Mouse (Mus musculus) left cerebral cortex, postnatal 25 days (tissue): ENCODE measurements at regions not wholly inside any gene's neighbourhood (a gene's known extent, or its start where the extent isn't known, plus 50 kb on each side); places are given as distances from the start of the nearest gene placed in this dataset.

Source experiments
- DNase-seq, 2 experiments: peaks; one replicate each; pipeline ENCODE4 v3.0.0; 2022; ENCODE audit warnings: low spot score in 2 of 2, mixed read lengths in 1 of 2
- intact Hi-C: fragments of 180-260 bp; cut with DNase I; formaldehyde crosslinking; loops from one replicate; pipeline ENCODE4 v1.15.1; 2025

- DNase-seq: no peak
- intact Hi-C loops: no loop called here
Observed at GRCm38 (mm10) chr12:27552809-27553208, 210.4 kb upstream of the Sox11 start.

DNA sequence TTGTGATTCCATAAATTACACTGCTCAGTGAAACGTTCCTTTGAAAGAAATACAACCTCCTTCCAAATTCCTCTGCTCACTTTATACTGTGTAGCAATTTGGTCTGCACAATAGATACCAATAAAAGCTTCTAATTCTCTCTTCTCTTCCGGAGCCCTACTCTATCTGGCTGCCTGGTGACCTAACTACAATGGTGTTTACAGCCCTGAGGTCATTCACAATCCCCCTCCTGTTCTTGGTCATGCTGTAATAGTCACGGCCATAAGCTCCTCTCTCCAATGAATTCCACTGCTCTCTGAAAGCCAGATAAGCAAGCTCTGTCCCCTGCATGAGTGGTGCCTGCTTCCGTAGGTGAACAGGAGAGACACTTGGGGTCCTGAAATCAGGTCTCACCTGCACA is 195.8 kb upstream of the Sox11 start:
- DNase-seq: no peak
- intact Hi-C loops: no loop called here

DNA sequence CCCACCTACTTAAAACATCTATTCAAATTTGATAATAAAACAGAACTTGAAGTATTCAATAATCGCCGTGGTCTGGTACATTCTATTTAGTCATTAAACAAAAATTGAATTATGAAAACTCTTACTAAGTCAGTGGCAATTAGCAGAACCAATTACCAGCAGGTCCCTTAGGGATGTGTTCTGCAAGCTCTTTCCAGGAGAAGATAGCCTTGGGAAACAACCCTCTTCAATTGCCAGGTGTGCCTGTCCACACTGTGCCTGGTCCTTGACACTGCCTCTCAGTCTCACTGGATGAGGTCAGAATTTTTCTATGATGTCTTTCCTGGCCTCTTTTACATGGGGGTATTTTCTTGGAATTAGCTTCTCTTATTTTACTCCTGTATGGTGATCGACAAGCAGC is 195.1 kb upstream of the Sox11 start:
- no peak for DNase-seq
- intact Hi-C loops: no loop called here

- peak; percentile 2 to 19 for DNase-seq
- intact Hi-C loops: no loop called here
Observed at GRCm38 (mm10) chr12:27537017-27537416, 194.6 kb upstream of the Sox11 start.

- DNase-seq: no peak
- intact Hi-C loops: no loop called here
Observed at GRCm38 (mm10) chr12:27525604-27526003, 183.2 kb upstream of the Sox11 start.

- DNase-seq: no peak
- intact Hi-C loops: no loop called here
Observed at GRCm38 (mm10) chr12:27513253-27513652, 170.9 kb upstream of the Sox11 start.

GRCm38 (mm10) chr12:27508226-27508560 is 165.8 kb upstream of the Sox11 start:
- no peak for DNase-seq
- intact Hi-C loops: no loop called here

DNA sequence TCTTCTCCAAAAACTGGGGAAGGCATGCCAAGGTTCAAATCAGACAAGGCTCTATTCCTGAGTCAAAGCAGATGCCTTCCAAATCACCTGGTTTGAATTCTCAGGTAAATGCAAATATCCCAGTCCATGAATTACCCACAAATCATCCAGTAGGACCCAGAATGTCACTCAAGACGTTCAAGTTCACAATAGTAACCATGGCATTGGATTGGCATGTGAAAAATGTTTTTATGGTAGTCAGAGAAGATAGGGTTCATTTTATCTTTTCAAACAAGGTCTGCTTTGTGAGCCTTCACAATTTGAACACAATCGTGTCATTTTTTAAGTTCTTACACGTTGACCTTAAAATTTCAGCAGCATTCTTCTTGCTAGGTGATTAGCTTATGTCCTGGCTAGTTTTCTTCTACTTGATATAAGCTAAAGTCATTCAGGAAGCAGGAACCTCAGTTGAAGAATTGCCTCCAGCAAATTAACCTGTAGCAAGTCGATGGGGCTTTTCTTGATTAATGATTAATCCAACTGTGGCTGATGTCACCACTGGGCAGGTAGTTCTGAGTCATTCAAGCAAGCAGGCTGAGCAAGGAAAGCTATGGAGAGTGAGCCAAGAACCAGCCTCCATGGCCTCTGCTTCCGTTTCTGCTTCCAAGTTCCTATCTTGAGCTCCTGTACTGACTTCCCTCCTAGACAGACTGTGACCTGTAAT is 165.3 kb upstream of the Sox11 start:
- intact Hi-C loops: no loop called here
- DNase-seq: no peak

DNA sequence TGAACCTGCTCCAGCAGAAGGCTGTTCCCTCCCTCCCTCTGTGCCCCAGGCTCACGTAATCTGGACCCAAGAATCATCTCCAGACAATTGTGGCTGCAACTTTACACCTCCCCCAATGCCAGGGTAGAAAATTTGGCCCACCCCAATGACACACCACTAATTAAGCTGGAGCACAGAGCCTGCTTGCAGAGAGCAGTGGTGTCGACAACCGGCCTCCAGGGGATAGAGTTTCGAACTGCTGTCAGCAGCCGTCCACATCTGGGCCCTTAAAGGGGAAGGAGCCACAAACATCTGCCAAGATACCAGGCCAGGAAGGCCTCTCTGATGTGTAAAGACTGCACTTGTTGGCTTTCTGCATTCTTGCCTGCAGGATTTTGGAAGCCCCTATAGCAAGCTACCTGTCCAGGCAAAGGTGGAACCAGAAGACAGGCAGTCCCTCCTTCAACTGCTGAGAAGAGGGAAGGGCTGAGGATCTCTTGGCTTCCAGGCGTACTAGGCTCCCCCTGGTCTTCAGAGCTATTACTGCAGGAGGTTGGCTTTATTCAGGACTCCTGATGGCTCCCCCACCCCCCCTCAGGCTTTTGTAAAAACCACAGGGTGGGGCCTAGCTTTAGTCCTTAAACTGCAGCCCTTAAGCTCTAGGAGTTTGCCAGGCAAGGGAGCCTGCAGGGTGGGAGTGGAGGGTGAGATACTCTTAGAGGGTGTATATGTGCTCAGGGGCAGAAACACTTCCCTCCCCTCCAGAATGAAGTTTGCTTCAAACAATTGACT is 160.5 kb upstream of the Sox11 start:
- DNase-seq: no peak
- intact Hi-C loops: no loop called here

- intact Hi-C loops: no loop called here
- DNase-seq: no peak
Observed at GRCm38 (mm10) chr12:27500516-27500915, 158.1 kb upstream of the Sox11 start.

GRCm38 (mm10) chr12:27499276-27499675 is 156.9 kb upstream of the Sox11 start:
- intact Hi-C loops: no loop called here
- DNase-seq: no peak

- intact Hi-C loops: no loop called here
- no peak for DNase-seq
Observed at GRCm38 (mm10) chr12:27496826-27497557, 154.6 kb upstream of the Sox11 start.

DNA sequence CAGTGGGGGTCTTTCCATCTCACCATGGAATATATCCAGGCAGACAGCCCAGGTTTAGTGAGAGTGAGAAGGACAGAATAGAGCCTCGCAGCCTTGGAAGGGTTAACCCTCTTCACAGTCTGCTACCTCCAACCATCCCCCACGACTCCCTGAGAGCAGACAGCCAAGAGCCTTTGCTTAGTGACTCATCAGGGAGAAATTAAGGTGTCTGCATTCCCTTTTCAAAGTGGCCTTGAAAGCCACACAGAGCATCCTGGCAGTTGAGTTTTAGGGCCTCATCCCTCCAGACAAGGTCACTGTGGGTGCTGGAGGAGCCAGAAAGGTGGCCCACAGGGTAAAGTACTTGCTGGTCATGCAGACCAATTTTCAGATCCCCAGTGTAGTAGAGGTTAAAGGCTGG is 149.9 kb upstream of the Sox11 start:
- DNase-seq: peak in 1 of 2 experiments; percentile 26
- intact Hi-C loops: no loop called here

DNA sequence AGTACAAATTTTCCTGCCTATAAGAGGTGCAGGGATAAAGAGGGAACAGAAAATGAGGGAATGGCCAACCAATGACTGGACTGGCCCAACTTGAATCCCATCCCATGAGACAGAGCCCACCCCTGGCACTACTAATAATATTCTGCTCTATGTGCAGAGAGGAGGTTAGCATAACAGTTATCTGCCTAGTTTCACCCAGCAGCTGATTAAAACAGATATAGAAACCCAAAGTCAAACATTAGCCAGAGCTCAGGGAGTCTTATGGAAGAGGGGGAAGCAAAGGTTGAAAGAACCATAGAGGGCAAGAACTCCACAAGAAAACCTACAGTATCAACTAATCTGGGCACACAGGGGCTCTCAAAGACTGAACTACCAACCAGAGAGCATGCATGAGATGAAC is 138.9 kb upstream of the Sox11 start:
- no peak for DNase-seq
- intact Hi-C loops: no loop called here

- peak in 1 of 2 experiments; percentile 10 for DNase-seq
- intact Hi-C loops: no loop called here
Observed at GRCm38 (mm10) chr12:27479601-27480001, 137.2 kb upstream of the Sox11 start.

GRCm38 (mm10) chr12:27474631-27475030 is 132.3 kb upstream of the Sox11 start:
- peak in 1 of 2 experiments; percentile 8 for DNase-seq
- intact Hi-C loops: no loop called here

- intact Hi-C loops: no loop called here
- DNase-seq: no peak
Observed at GRCm38 (mm10) chr12:27471557-27471956, 129.2 kb upstream of the Sox11 start.

- intact Hi-C loops: no loop called here
- no peak for DNase-seq
Observed at GRCm38 (mm10) chr12:27470346-27470745, 128.0 kb upstream of the Sox11 start.

GRCm38 (mm10) chr12:27468782-27469181 is 126.4 kb upstream of the Sox11 start:
- intact Hi-C loops: no loop called here

GRCm38 (mm10) chr12:27468141-27468540 is 125.8 kb upstream of the Sox11 start:
- intact Hi-C loops: no loop called here
- DNase-seq: peak in 1 of 2 experiments; percentile 52

More at GRCm38 (mm10) chr12:27468782-27469181, 126.4 kb upstream of the Sox11 start:
- DNase-seq: no peak
